Mouse (Mus musculus) midbrain, embryonic 14.5 days (tissue): ENCODE data around the gene Sec14l1. TPM values are rescaled to one million over a fixed set of nuclear protein-coding genes. Genes with fewer than 3 reads are reported as not detected.

Experiments
- ATAC-seq: fragments of 200-750 bp; cut with Nextera tagmentation; 2 replicates; pipeline ENCODE4 v1.8.0; 2017; ENCODE audit warnings: moderate number of reproducible peaks, moderate library complexity; ENCODE audit not compliant: low FRiP score, low TSS enrichment
- DNase-seq: peaks from one replicate; pipeline ENCODE4 v3.0.0-alpha.2; 2015
- H3K27ac ChIP-seq: fragments of 300-500 bp; sonication (generic); replicated peaks from 2 replicates; pipeline ENCODE4 v1.5.1; 2014; ENCODE audit warnings: mild to moderate bottlenecking, low read depth, low read length, moderate library complexity
- H3K27me3 ChIP-seq: fragments of 300-500 bp; sonication (generic); 2 replicates; pipeline ENCODE4 v1.6.1; 2014; ENCODE audit warnings: low read length, control low read depth, mixed read lengths; ENCODE audit not compliant: control insufficient read depth, insufficient read depth
- H3K36me3 ChIP-seq: fragments of 300-500 bp; sonication (generic); 2 replicates; pipeline ENCODE4 v1.6.1; 2014; ENCODE audit warnings: low read length, control low read depth; ENCODE audit not compliant: control insufficient read depth, insufficient read depth
- H3K4me1 ChIP-seq: fragments of 300-500 bp; sonication (generic); 2 replicates; pipeline ENCODE4 v1.6.1; 2014; ENCODE audit warnings: mild to moderate bottlenecking, antibody characterized with exemption, low read length, control low read depth; ENCODE audit not compliant: control insufficient read depth, insufficient read depth
- H3K4me2 ChIP-seq: fragments of 300-500 bp; sonication (generic); 2 replicates; pipeline ENCODE4 v1.6.1; 2014; ENCODE audit warnings: mild to moderate bottlenecking, low read length, moderate library complexity
- H3K4me3 ChIP-seq: fragments of 300-500 bp; sonication (generic); replicated peaks from 2 replicates; pipeline ENCODE4 v1.5.1; 2014; ENCODE audit warnings: low read depth, low read length
- H3K9ac ChIP-seq: fragments of 300-500 bp; sonication (generic); replicated peaks from 2 replicates; pipeline ENCODE4 v1.6.1; 2014; ENCODE audit warnings: mild to moderate bottlenecking, low read length, moderate library complexity
- H3K9me3 ChIP-seq: fragments of 300-500 bp; sonication (generic); 2 replicates; pipeline ENCODE4 v1.6.1; 2016; ENCODE audit warnings: low read length, control low read depth, mixed read lengths; ENCODE audit not compliant: control insufficient read depth
- WGBS: fragments of 180-500 bp; shearing (Covaris S2); extraction: QIAGEN DNeasy Blood & Tissue Kit; methylation state at CpG from one replicate; pipeline ENCODE4 v1.1.7; 2014; 5-methylcytosine and 5-hydroxymethylcytosine counted together
- polyA plus RNA-seq: library from polyadenylated mRNA; unstranded; fragments of >200 nt; fragmentation: Nextera tagmentation; extraction: Ambion mirVana; gene quantifications from 2 replicates; pipeline ENCODE4 v1.2.1, GENCODE M21; 2014

Gene Sec14l1
- polyA plus RNA-seq, 1 experiment from 2014 or later = 48.7 TPM

DNA sequence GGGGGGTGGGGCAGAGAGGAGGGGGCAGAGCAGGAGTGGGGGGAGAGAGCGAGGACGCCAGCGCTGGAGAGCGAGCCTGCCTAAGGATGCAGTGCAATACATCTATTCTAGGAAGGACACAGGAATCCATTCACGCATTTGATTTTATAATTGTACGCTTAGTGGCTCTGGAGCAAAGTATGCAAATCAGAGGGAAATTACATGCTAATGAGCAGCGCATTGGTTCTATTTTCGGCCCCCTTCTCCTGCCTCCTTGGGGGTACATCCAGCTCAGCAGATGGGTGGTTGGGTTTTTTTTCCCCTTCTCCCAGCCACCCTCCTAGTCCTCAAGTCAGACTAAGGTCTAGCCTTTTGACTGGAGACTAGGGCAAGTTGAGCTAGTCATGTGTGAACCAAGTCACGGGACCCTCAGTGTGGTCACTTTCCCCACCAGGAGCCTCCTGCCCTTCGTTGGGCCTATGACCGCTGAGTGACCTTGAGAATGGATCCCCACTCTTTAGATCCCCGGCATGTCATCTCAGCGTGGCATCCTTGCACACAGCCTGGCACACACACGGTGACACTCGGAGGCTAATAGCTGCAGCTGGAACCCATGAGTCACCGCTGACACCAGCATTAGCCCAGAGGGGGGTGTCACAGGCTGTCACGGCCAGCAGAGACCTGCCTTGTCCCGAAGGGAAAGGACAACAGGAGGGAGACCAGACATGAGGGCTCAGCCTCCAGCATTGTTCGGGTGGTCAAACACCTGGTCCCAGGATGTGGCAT lies 55.0 kb downstream of the Sec14l1 start:
- Histone ChIP-seq H3K9me3 (no peaks in the 10 kb centered on the region), H3K27ac (peak overlapping the region; percentile 52; the same call in 1 of the 2 replicates), H3K4me1 (peaks cover 9% of the 10 kb centered on the region; the same call in 1 of the 2 replicates), H3K9ac (no peak overlapping the region), H3K27me3 (no peaks in the 10 kb centered on the region), H3K4me2 (no peak overlapping the region), H3K4me3 (no peak overlapping the region), H3K36me3 (no peaks in the 10 kb centered on the region)
- peak; percentile 30 for DNase-seq
- WGBS = 85% methylated on average over 19 of the region's 19 CpGs
- ATAC-seq = no peak

GRCm38 (mm10) chr11:117174098-117174892 lies 59.3 kb downstream of the Sec14l1 start:
- ATAC-seq (no peak), DNase-seq (no peak)
- Histone ChIP-seq H3K4me1 (peaks cover 10% of the 10 kb centered on the region; the same call in 1 of the 2 replicates), H3K27ac (0 out of 2 replicates have a peak overlapping the region, but pooled peaks have one; percentile 20), H3K36me3 (no peaks in the 10 kb centered on the region), H3K4me3 (no peak overlapping the region), H3K4me2 (peak overlapping the region; percentile 34), H3K9ac (no peak overlapping the region), H3K9me3 (no peaks in the 10 kb centered on the region), H3K27me3 (no peaks in the 10 kb centered on the region)
- 45% methylated on average over 18 of the region's 18 CpGs for WGBS

DNA sequence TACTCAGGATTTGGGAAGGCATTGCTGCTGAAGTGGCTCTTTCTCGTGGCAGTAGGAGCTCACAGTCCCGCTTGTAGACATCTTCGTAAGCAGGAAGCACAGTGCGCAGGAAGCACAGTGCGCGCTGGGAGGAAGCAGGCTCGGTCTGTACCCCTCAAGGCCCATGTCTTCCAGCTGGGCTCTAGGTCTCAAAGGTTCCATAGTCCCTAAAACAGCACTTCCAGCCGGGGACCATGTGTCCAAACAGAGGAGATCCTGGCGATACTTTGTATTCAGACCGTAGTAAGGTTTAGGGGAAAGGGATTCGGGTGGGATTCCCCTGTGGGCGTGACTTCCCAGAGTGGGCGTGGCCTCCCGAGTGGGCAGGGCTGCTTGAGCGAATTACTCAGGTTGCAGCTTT lies 60.0 kb downstream of the Sec14l1 start:
- Histone ChIP-seq H3K9me3 (0 out of 2 replicates have a peak, but pooled peaks cover under 1% of the 10 kb centered on the region), H3K27me3 (no peaks in the 10 kb centered on the region), H3K4me3 (no peak overlapping the region), H3K4me1 (peaks cover 9% of the 10 kb centered on the region; the same call in 1 of the 2 replicates), H3K4me2 (peak overlapping the region; percentile 34), H3K36me3 (no peaks in the 10 kb centered on the region), H3K27ac (0 out of 2 replicates have a peak overlapping the region, but pooled peaks have one; percentile 20), H3K9ac (0 out of 2 replicates have a peak overlapping the region, but pooled peaks have one; percentile 14)
- ATAC-seq (no peak), DNase-seq (no peak)
- WGBS = 44% methylated on average over 15 of the region's 15 CpGs

GRCm38 (mm10) chr11:117175472-117175871 lies 60.5 kb downstream of the Sec14l1 start:
- Histone ChIP-seq H3K36me3 (no peaks in the 10 kb centered on the region), H3K9ac (no peak overlapping the region), H3K4me2 (no peak overlapping the region), H3K4me3 (no peak overlapping the region), H3K27me3 (no peaks in the 10 kb centered on the region), H3K9me3 (0 out of 2 replicates have a peak, but pooled peaks cover 6% of the 10 kb centered on the region), H3K4me1 (peaks cover 7% of the 10 kb centered on the region; the same call in 1 of the 2 replicates), H3K27ac (no peak overlapping the region)
- DNase-seq = no peak
- 81% methylated on average over 12 of the region's 12 CpGs for WGBS
- ATAC-seq = no peak

DNA sequence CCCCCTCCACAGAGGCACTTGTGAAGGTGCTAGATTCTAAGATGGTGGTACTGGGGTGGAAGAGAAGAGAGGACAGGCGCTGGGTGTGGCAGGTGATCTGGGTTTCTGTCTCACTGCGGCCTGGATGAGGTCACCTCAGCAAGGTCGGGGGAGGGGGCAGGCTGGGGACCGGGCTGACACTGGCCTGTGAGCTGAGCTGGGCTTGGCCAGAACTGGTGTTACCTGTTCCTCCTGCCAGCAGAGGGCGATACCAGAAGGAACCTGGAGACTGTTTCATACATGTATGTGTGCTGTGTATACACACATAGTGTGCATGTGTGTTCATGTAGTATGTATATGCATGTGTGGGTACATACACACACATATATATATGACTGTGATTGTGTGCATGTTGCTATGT lies 61.3 kb downstream of the Sec14l1 start:
- no peak overlapping the region for H3K4me3 ChIP-seq
- H3K27me3 ChIP-seq = no peaks in the 10 kb centered on the region
- peaks cover 7% of the 10 kb centered on the region; the same call in 1 of the 2 replicates for H3K4me1 ChIP-seq
- H3K9ac ChIP-seq = no peak overlapping the region
- H3K27ac ChIP-seq = no peak overlapping the region
- H3K9me3 ChIP-seq = 0 out of 2 replicates have a peak, but pooled peaks cover 7% of the 10 kb centered on the region
- DNase-seq = peak; percentile 62
- H3K4me2 ChIP-seq = no peak overlapping the region
- 37% methylated on average over 5 of the region's 5 CpGs for WGBS
- H3K36me3 ChIP-seq = no peaks in the 10 kb centered on the region
- peak; percentile 34; the same call in 1 of the 2 replicates for ATAC-seq

DNA sequence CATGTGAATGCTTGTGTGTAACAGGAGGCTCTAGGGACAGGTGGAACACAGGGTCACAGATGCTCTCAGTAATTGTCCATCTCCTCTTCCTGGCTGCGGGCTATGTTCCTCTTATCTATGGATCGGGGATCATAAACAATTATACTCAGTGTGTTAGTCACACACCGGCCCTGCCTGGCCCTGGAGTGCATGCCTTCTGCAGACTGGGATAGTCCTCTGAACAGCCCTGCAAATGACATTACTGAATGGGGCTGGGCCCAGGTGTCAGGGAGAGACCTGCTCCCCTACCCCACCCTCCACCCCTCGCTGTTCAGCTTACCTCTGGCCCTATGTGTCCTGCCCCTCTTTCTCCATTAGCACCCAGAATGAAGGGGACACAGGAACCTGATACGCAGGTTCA lies 61.9 kb downstream of the Sec14l1 start:
- WGBS = 72% methylated on average over 5 of the region's 5 CpGs
- no peaks in the 10 kb centered on the region for H3K36me3 ChIP-seq
- H3K4me1 ChIP-seq = peaks cover 7% of the 10 kb centered on the region; the same call in 1 of the 2 replicates
- H3K9ac ChIP-seq = no peak overlapping the region
- no peak for ATAC-seq
- no peak overlapping the region for H3K27ac ChIP-seq
- H3K4me2 ChIP-seq = no peak overlapping the region
- H3K9me3 ChIP-seq = 0 out of 2 replicates have a peak, but pooled peaks cover 7% of the 10 kb centered on the region
- H3K4me3 ChIP-seq = no peak overlapping the region
- DNase-seq = no peak
- no peaks in the 10 kb centered on the region for H3K27me3 ChIP-seq

DNA sequence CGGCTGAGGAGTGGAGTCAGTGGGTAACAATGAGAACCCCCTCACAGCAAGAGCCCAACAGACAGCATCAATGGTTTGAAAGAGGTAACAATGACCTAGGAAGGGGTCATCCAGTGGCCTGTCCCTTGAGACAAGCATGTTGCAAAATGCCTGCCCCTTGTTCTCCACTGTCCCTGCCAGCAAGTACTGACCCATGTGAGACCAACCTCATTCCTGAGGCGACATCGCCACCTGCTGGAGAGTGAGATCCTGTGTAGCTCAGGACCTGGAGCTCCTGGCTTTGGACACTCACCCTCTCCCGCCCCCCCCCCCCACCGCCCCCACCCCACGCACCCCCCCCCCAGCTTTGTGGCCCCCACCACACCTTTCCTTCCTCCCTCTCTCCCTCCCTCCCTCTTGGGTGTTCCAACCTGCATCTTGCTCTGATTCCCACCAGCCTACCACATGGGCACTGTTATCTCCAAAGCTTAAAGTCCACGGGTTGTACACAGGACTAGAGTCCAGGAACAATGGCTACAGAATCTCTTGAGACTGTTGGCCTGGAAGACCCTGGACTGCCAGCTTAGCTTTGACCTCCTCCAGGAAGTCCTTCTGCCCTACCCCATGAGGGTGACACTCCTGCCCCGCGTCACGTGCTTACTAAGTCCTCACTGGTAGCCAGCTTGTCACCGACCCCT lies 62.5 kb downstream of the Sec14l1 start:
- H3K27me3 ChIP-seq = no peaks in the 10 kb centered on the region
- 60% methylated on average over 8 of the region's 11 CpGs for WGBS

GRCm38 (mm10) chr11:117179902-117180301 lies 64.9 kb downstream of the Sec14l1 start:
- Histone ChIP-seq H3K27me3 (no peaks in the 10 kb centered on the region), H3K9ac (no peak overlapping the region), H3K4me1 (peaks cover 2% of the 10 kb centered on the region; the same call in 1 of the 2 replicates), H3K4me3 (no peak overlapping the region), H3K9me3 (0 out of 2 replicates have a peak, but pooled peaks cover 7% of the 10 kb centered on the region), H3K4me2 (no peak overlapping the region), H3K36me3 (no peaks in the 10 kb centered on the region), H3K27ac (no peak overlapping the region)
- no peak for DNase-seq
- no peak for ATAC-seq
- 89% methylated on average over 5 of the region's 5 CpGs for WGBS

More for the DNA sequence above, 62.5 kb downstream of the Sec14l1 start:
- no peak overlapping the region for H3K4me3 ChIP-seq
- H3K9ac ChIP-seq = no peak overlapping the region
- 0 out of 2 replicates have a peak, but pooled peaks cover 7% of the 10 kb centered on the region for H3K9me3 ChIP-seq
- no peak overlapping the region for H3K4me2 ChIP-seq
- ATAC-seq (peak; percentile 65; the same call in 1 of the 2 replicates), DNase-seq (peak; percentile 93)
- H3K36me3 ChIP-seq = no peaks in the 10 kb centered on the region
- no peak overlapping the region for H3K27ac ChIP-seq
- H3K4me1 ChIP-seq = peaks cover 7% of the 10 kb centered on the region; the same call in 1 of the 2 replicates
